Mouse (Mus musculus) C2C12 (cell line): ENCODE results near the gene Samd15.

Source experiments
- CTCF ChIP-seq: IDR thresholded peaks from one replicate; pipeline ENCODE4 v1.5.1; 2011; ENCODE audit not compliant: control insufficient read depth, insufficient read depth, insufficient read length
- FOSL1 ChIP-seq: IDR thresholded peaks from one replicate; pipeline ENCODE4 v1.8.0; 2011; ENCODE audit warnings: mild to moderate bottlenecking, low read length; ENCODE audit not compliant: poor library complexity, insufficient read depth, severe bottlenecking

DNA sequence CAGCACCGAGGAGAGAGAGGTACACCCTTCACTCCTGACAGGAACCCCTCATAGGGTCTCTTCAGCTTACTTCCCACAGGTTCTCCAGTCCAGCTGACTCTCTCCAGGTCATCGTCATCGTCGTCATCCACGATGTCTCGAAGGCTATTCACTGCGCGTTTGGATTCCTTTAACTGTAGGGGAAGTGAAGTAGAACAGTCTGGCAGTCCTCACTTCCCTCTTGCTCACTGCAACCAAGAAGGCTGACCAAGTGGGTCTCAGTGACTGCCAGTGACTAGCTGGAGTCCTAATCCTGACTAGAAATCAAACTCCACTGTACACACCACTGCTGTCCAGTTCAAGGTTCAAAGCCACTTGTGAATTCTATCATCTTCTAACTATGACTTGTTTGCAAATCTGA lies 61.0 kb downstream of the Samd15 start:
- TF ChIP-seq CTCF (no peak), FOSL1 (no peak)
